Mouse (Mus musculus) kidney, postnatal 36 days (tissue): ENCODE data around the gene Vmn1r200.
"Not testable (repeated sequence)": the region's sequence is repeated elsewhere in the genome, so short reads cannot be mapped to it uniquely, and the experiment has no call there.

ENCODE experiments used
- DNase-seq, 2 experiments: peaks; one replicate each; pipeline ENCODE4 v3.0.0; 2021 to 2022; ENCODE audit warnings: mixed read lengths in 2 of 2

Vmn1r200 gene

DNA sequence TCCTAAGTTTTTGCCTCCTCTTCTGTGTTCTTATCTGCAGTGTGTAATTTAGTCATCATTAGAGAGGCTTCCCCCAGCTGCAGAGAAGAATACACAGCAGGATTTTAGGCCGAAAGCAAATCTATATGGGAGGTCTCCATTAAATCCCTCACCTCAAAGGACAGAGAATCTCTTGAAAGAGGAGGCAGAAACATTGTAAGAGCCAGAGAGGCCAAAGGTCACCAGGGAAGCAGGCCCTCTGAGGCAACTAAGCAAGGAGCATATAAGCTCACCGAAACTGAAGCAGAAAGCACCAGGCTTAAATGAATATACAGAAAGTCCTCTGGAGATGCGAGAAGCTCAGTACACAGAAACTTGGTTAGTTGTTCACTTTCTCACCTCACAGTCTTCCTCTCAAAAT lies at the start of gene Vmn1r200:
Gene Vmn1r200 (plus strand): TSS at position 301 of the 400 bp plus-strand sequence.
- no peak for DNase-seq

DNA sequence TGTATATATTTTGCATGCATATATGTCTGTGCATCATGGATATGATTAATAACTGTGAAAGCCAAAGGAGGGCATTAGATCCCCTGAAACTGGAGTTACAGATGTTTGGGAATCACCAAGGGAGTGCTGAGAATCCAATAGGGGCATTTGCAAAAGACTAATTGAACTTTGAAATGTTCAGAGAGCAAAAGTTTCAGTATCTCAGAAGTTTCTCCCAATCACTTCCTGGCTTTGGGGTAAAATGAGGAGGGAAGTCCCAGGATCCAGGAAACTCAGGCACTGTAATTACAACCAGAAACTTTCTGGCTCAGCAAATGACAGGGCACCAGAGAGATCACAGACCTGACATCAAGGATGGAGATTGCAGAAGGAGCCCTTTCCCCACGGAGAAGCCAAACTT lies 40.1 kb upstream of the Vmn1r200 start, which contains the start of gene Vmn1r198:
Gene Vmn1r198 (plus strand): TSS at position 301 of the 400 bp plus-strand sequence.
- DNase-seq, result no peak

GRCm38 (mm10) chr13:22350813-22351212 lies 39.4 kb upstream of the Vmn1r200 start:
- no peak for DNase-seq

- no peak for DNase-seq
Measured at GRCm38 (mm10) chr13:22379518-22379917, 10.7 kb upstream of the Vmn1r200 start, which contains the start of gene Vmn1r199. Vmn1r199 (plus strand) TSS chr13:22379818.

- DNase-seq, result not testable (repeated sequence)
Measured at GRCm38 (mm10) chr13:22381128-22381527, 9.0 kb upstream of the Vmn1r200 start.

DNA sequence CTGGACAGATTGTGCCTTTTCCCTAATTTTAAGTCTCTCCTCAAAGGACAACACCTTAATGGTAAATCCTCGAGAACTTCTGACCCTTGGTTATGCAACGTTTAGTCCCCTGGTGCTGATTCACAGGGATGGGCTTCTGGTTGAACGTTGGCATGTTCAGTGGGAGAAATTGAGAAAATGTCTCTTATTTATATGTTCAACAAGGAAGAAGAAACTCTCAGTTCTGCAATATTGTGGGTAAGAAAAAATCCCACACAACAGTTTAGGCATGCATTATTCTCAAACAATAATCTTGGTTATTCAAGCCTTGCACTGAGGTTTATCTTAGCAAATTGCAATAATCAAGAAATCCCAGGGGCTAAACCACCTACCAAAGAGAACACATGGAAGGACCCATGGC lies 6.8 kb upstream of the Vmn1r200 start:
- DNase-seq, result no peak

DNA sequence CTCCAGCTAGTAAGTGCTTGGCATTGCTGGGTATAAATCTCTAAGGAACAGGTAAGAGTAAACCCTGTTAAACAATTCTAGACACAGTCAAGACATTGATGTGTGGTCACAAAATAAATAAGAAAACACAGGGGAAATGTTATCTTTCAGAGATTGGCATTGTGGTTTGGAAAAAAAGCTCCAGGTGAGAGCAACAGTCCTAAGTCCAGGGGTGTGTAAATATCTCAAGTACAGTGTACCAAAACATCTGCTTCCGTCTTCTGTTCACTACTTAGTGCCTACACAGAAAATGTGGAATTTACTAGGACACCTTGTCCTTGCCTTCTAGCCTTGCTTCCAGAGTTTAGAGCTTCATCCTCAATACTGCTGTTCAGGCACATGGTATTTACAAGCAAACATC lies 3.1 kb upstream of the Vmn1r200 start:
- no peak for DNase-seq

DNA sequence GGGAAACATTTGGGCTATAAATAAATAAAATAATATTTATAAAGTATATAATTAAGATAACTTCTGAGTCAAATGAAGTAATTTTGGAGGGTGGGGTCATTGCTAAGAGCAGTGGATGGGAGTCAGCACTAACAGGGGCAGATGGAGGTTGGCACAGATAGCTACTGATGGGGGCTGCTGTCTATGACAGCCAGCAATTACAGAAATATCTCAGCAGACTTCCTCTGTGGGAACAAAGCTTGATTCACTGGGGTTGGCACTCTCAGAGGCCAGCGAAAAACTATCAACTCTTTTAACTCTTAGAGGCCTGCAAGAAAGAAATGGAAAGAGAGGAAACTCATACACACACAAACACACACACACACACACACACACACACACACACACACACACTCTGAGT lies 12.8 kb downstream of the Vmn1r200 start:
- DNase-seq, result no peak
